Mouse (Mus musculus): ENCODE results near the gene Dbt. TPM values are rescaled to one million over a fixed set of nuclear protein-coding genes. Genes with fewer than 3 reads are reported as not detected.

Dbt gene
- 10 to 100 TPM; 16.3 to 18.1 TPM for total RNA-seq (2021)

DNA sequence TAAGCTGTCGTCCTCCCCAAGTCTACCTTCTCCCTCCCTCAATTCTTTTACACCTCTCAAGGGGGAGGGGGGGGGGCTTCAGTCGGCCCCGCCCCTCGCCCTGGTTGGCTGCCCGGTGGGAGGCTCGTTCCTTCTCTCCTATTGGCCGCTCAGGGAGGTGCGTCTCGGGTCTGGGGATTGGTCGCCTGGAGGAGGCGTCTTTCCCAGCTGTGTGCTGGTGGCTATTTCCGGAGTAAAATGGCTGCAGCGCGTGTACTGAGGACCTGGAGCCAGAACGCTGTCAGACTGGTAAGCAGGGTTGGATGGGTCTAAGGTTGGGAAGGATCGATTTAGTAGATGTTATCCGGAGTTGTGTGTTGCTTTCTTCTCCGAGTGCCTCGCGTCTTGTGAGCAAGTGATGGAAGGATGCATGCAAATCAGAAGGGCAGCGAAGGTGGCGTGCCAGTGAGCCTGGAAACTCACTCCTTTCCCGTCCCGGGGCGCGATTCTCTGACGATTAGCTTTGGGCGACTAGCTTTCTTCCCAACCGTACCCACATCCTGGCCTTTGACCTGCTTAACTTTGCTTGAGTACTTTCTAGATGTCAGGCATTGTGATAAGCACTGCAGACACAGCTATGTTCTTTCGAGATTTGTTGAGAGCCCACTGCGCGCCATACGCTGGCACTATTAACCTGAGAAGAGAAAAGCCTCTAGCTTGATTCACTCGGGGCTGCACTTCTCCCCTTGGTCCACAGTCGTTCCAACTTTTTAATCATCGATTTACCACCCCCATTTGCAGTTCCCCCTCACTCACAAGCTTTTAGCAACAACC is at the start of gene Dbt:
Gene Dbt (plus strand): TSS at position 167 of the 813 bp plus-strand sequence.
- DNase-seq (ENCODE audit: extremely low spot score in 1 of 2, low spot score in 2 of 2): peak; percentile 87 to 94
- intact Hi-C loops (cut with DNase I): no loop called here

DNA sequence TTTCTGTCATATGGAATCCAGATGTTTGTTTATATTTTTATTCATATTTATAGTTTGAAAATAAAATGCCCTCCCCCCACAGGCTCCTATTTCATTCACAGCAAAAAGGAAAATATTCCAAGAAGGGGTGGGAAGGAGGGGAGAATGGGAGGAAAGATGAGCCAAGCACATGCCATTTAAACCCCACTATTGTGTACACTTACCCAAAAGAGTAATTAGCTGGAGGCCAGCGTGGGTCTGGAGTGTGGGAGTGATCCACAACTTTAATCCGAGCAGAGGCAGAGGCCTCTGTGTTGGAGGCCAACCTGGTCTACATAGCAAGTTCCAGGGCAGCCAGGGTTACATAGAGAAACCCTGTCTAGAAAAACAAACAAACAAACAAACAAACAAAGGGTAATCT is 48.6 kb upstream of the Dbt start:
- DNase-seq (ENCODE audit: extremely low spot score in 1 of 2, low spot score in 2 of 2): no peak
- intact Hi-C loops (cut with DNase I): no loop called here

DNA sequence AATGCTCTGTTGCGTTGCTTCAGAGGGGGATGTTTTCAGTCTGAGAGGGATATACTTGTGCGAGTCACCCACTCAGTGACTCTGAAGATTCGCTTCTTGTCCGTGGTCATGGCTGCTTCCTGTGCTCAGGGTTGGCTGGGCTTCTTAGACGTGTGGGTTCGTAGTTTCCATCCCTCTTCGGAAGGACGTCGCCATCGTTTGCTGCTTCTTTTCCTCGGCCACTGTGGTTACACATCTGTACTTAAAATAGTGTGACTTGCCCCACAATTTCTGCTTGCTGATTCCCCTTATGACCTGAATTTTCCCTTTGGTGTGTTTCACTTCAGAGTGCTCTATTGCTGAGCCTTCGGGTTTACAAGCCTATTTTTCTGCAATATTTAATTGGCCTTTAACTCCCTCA is 47.2 kb upstream of the Dbt start:
- no peak for DNase-seq (ENCODE audit: extremely low spot score in 1 of 2, low spot score in 2 of 2)
- intact Hi-C loops (cut with DNase I): no loop called here

DNA sequence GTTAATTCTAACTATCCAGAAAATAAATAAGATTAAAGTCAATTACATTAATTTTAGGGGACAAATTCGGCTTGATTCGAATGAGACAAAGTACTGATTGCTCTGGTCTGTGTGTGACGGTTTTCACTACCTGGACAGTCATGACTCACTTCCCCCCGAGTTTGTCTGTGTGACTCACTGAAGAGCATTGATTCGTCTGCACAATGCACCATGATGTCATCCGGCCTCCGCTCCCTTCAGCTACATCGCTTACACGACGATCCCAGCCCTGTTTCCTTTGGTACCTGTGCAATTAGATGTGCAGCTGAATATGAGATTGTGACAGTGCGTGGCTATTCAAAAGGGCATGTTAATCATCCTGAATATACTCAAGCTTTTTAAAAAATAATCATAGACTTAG is 38.3 kb upstream of the Dbt start:
- intact Hi-C loops (cut with DNase I): no loop called here
- no peak for DNase-seq (ENCODE audit: extremely low spot score in 1 of 2, low spot score in 2 of 2)

DNA sequence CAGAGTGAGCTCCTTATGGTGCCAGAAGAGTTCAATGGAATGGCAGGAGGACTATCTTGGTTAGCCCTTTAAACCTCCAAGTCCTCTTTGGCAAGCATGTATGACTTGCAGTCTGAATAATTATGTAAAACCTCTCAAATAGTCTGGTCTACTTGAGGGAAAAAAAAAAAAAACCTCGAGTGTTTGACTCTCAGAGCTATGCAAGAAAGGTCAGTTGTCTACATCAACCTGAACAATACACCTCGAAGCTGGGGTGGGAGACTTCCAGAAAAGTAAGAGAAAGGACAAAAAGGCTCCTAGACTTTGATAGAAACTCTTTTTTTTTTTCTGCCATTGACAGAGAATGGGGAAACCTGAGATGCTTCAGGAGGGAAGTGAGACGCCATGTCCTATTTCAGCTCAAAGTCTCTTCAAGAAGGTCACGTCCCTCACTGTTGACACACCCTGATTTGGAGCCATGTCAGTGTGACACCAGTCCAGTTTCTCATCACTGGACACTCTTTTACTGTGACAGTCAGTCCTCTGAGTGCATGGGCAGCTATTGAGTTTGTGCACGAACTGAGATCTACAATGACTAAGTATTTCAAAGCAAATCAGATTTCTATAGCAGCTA is 36.1 kb upstream of the Dbt start:
- intact Hi-C loops (cut with DNase I): no loop called here
- no peak for DNase-seq (ENCODE audit: extremely low spot score in 1 of 2, low spot score in 2 of 2)

DNA sequence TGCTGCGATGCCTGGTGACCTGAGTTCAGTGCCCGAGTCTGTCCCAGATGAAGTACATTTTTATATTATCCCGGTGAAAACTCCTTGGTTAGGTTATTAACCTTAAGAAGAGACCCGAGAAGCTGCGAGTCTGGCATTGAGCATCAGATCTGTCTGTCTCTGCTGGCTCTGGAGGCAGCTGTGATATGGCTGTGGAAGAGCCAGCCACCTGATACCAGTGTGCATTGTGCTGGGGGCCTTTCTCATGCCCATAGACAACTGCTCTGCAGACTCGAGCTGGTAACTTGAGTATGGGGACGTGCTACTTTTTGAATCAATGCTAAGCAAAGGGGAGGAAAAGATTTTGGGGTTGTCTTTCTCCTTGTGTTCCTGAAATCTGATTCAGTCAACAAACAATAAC is 35.5 kb upstream of the Dbt start:
- DNase-seq (ENCODE audit: extremely low spot score in 1 of 2, low spot score in 2 of 2): no peak
- intact Hi-C loops (cut with DNase I): no loop called here

DNA sequence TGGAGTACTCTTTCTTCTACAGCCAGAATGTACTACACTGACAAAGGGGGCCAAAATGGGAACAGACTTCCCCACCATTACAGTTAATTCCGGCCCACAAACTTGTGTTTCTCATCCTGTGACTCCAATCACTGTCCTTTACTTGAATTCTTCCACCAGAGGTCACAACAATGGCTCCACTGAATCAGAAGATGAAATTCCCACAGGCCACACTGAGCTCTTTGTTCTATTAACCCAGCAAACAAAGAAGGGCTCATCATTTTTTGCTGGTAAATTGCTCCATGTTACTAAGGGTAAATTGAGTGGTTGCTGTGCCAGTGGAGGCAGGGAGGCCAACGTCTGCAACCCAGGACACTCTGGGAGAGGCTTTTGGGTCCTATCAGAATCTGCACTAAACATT is 32.8 kb upstream of the Dbt start:
- intact Hi-C loops (cut with DNase I): no loop called here

DNA sequence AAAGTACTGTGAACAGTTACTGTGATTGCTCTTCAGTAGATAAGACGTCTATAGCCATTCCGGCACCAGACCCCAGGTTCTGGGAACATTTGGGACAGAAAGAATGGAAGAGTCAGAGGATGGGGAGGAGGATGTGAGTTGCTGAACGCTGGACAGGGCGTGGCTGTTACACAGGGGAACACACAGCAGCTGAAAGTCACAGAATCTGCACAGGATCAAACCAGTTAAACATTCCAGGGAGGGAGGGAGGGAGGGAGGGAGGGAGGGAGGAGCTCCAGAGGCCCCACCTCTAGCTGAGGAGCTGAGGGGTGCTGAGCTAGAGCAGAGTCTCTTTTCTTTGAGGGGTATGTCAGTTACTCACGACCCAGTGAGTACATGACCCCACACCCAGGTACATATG is 31.9 kb upstream of the Dbt start:
- no peak for DNase-seq (ENCODE audit: extremely low spot score in 1 of 2, low spot score in 2 of 2)

More for the DNA sequence above, 32.8 kb upstream of the Dbt start:
- DNase-seq (ENCODE audit: extremely low spot score in 1 of 2, low spot score in 2 of 2): no peak

DNA sequence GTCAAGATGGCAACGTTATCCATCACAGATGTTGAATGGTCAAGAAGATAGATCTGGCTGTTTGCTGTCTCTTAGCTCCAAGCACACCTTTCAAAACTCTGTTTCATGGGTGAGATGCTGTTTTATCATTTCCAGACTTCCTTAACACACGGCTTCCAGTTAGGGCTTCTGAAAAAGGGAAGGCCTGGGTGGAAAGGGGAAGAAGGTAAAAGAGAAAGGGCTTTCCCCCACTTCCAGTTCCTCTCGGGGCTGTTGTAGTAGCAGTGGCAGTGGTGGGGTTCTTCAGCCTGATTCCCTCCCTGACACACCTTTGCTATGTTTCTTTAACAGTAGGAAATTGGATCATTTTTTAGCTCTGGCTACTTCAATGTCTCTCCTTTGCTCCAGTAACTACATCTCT is 30.1 kb upstream of the Dbt start:
- no peak for DNase-seq (ENCODE audit: extremely low spot score in 1 of 2, low spot score in 2 of 2)
- intact Hi-C loops (cut with DNase I): no loop called here

More for the DNA sequence above, 31.9 kb upstream of the Dbt start:
- intact Hi-C loops (cut with DNase I): no loop called here

DNA sequence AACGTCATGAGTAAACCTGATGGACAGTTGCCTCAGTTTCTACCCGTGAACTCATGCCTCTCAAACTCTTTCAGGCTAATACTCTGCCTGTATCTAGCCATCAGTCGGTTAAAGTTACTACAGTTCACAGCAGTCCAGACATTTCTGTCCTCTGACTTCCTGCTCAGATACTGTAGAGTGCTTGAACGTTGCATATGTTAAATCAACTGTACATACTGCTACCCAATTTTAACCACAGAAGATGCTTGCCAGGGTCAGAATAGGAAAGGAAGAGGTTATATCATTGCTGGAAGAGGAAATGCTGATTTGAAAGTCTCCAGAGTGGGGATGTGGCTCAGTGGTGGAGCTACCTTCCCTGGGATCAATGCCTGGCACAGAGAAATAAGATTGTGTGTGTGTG is 29.6 kb upstream of the Dbt start:
- no peak for DNase-seq (ENCODE audit: extremely low spot score in 1 of 2, low spot score in 2 of 2)
- intact Hi-C loops (cut with DNase I): no loop called here

DNA sequence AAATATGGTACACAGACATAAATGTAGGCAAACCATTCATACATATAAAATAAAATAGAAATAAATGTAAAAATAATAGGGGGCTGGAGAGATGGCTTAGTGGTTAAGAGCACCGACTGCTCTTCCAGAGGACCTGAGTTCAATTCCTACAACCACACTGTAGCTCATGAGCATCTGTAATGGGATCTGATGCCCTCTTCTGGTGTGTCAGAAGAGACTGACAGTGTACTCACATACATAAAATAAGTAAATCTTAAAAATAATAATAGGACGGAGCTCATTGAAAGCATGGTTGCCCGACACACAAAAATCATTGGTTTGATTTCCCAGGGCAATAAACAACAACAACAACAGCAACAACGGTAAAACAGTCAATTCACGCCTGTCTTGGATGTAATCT is 21.9 kb upstream of the Dbt start:
- intact Hi-C loops (cut with DNase I): loop anchor here (5.0 to 10.0 kb wide), 3 partner anchors 69 to 294 kb away; partner anchors contain the start of gene Cdc14a
- no peak for DNase-seq (ENCODE audit: extremely low spot score in 1 of 2, low spot score in 2 of 2)

DNA sequence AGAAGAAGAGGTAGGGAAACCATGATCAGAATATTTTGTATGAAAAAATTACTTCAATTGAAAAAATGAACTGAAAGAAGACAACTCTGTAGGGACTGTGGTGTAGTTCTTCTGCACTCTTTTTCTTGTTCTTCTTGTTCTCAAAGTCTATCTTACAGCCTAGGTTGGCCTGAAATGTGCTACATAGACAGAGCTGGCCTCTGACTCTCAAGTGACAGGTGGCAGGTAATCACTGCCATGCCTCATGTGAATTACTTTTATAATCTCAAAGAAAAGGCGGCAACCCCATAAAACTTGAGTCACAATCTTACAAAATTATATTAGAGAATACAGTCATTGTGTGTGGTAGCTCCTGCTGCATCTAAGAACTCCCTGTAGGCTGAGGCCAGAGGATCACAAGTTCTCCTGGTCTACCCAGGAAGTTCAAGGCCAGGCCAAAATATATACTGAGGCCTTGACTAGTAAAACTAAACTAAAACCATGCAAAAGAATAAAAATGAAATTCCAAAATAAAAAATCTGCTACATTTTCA is 20.9 kb upstream of the Dbt start:
- no peak for DNase-seq (ENCODE audit: extremely low spot score in 1 of 2, low spot score in 2 of 2)
- intact Hi-C loops (cut with DNase I): loop anchor here (5.0 to 10.0 kb wide), 3 partner anchors 70 to 293 kb away; partner anchors contain the start of gene Cdc14a

DNA sequence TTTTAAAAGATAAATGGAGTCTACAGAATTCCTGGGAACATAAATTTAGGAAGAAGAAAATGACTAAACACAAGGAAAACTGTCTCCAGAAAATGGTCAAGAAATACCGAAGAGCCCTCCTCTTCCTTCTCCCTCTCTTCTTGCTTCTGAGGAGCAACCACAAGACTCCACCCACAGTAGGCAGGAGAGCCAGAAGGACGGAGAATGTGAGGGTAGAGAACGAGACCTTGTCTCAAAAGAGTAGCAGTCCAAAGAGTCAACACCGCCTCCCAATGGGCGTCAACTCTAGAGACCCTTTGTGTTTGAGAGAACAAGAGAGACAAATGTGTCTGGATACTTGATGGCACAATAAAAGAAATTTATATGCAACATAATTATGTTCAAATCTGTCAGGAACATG is 19.2 kb upstream of the Dbt start:
- no peak for DNase-seq (ENCODE audit: extremely low spot score in 1 of 2, low spot score in 2 of 2)
- intact Hi-C loops (cut with DNase I): loop anchor here (2.0 to 10.0 kb wide), 4 partner anchors 71 to 291 kb away; partner anchors contain the start of gene Cdc14a

DNA sequence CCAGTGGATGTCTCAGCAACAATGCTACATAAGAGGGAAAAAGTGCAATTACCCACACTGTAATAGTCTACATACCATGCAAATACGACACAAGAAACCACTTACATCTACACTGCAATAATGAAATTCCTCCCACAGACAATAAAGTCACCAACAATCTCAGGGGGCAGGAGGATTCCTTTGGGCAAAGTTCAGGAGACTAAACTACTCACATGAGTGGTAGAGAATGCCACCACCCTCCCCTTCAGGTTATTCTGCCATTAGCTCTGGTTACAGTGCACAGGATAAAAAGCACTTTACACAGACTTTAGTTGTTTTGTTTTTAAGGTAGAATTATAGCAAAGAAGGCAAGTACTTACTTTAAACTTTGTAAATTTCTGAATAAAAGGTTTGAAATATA is 17.2 kb upstream of the Dbt start:
- no peak for DNase-seq (ENCODE audit: extremely low spot score in 1 of 2, low spot score in 2 of 2)
- intact Hi-C loops (cut with DNase I): loop anchor here (2.0 to 10.0 kb wide), 3 partner anchors 163 to 289 kb away; no protein-coding TSS in a partner anchor

DNA sequence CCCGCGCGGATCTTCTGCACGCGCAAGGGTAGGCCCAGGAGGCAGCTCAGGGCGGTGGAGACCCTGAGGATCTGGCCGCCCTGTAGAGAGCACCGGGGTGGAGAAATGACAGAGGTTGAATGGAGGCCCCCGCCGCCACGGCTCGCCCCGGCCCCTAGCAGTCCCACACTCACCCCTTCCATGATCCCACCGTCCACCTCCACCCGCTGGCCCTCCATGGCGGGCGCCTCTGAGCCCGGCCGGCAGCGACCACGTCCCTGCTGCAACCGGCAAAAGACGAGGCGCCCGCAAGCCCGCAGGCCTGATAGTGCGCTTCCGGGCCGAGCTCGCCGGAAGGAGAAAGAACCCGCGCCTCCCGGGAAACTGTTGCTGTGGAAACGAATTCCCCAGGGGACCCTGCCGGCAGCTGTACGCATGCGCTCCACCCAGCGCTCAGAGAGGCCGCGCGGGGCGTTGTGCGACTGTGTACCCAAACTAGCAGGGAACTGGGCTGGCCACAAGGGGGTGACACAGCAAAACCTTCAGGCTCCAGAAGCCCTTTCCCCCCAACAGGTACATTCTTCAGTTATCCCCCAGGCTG is 5.0 kb upstream of the Dbt start, which contains the start of gene Rtca:
Gene Rtca (minus strand): TSS at position 437 of the 580 bp plus-strand sequence.
- intact Hi-C loops (cut with DNase I): loop anchor here (5.0 kb wide), 1 partner anchor 129 kb away; no protein-coding TSS in a partner anchor

DNA sequence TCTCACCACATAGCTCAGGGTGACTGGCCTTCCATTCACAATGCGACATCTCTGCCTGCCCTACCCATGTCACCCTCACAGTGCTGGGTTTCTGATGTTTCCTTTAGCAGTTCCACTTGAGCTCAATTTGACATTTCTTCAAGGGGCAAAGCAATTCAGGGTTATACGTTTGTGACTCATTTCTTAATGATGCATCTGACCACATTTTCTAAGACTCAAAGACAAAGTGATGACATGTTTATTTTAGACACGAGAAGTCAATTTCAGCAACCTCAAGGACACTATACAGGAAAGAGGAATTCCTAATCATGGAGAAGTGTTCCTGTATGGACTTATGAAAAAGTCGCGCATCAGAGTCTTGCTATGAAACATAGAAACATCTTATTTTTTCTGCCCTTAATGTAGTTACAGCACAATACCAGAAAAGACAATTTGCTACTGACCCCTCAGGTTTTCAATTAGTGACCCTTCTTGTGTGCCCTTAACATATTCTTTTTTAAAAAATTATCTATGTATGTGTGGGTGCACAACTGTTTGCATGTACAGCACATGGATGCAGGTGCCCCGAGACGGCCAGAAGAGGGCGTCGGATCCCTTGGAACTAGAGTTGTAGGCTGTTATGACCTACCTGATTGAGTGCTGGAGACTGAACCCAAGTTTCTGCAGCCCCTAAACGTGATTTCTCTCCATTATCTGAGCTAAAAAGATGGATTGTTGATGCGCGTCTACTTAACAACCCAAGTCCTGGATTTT is 543 bp upstream of the Dbt start:
- DNase-seq (ENCODE audit: extremely low spot score in 1 of 2, low spot score in 2 of 2): peak in 1 of 2 experiments; percentile 48
- intact Hi-C loops (cut with DNase I): no loop called here

More for the DNA sequence above, 5.0 kb upstream of the Dbt start, which contains the start of gene Rtca:
- DNase-seq (ENCODE audit: extremely low spot score in 1 of 2, low spot score in 2 of 2): peak; percentile 97 to 98

DNA sequence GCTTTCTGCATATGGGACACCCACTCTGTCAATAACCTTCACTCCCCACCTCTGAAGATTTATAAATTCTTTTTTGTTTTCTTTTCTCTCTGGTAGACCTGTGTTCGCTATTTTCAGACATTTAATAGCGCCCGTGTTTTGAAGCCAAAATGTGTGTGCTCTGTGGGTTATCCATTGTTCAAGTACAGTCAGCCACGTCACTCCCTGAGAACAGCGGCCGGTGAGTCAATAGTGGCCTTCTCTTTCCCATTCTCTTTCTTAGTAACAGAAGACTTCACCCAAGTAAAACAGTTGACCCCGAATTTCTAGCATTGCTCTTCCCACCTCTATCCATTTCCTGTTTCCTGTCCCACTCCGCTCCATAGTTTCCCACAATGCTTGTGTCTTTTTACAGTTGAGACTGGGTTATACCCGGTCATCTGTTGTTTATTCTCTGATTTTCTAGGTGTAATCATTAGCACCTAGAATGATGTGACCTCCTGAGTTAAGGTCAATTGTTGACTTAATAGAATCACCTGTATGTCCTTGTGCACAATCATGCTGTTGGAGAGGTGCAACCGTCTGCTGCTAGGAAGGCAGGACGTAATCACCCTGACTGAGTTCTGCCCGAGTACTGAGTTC is 7.4 kb downstream of the Dbt start:
- intact Hi-C loops (cut with DNase I): no loop called here
- no peak for DNase-seq (ENCODE audit: extremely low spot score in 1 of 2, low spot score in 2 of 2)

DNA sequence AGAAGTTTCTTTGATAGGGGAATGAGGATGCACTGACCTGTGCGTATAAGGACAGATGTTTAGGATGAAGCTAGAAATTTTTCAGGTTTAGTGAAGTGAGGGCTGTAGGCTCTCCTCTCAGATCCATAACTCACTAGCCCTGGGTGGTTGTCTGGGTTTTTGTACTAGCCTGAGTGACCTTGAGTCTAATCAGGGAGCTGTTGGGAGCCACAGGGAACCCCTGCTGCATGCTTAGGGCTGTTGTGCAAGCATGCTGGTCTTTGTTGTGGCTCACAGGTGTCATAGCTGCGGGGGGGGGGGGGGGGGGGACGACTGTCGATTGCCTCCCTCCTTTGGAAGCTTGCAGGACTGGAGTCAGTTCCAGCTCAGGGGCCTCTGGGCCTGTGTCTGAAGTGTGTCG is 16.9 kb downstream of the Dbt start:
- DNase-seq (ENCODE audit: extremely low spot score in 1 of 2, low spot score in 2 of 2): no peak
- intact Hi-C loops (cut with DNase I): no loop called here
